Mouse (Mus musculus): Measurements from ENCODE around the gene Tm6sf1. TPM values are rescaled to one million over a fixed set of nuclear protein-coding genes. Genes with fewer than 3 reads are reported as not detected.
A peak's percentile ranks its signal among the peaks of the same experiment; 100 is the strongest.

Tm6sf1 gene
- polyA plus RNA-seq, 1 experiment = 2.0 TPM

DNA sequence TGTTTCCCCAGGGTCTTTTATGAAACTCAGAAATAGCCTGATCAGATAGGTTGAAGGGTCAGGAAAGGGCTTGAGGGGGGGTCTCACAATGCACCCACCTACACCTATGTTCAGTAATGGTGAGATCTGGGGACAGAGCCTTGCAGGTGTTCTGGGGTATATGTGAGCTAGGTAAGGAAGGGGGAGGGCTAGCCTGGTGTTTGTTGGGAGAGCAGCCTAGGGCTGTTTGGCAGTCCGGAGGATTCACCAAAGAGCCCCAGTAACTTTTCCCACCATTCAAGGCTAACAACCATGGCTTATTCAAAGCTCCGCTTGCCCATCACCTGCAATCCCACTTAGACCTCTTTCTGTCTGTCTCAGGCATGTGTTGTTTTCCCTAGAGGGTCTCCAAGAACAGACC lies 2.7 kb downstream of the Tm6sf1 start:
- TF ChIP-seq CTCF (IDR thresholded peaks at IDR 0.05; ENCODE audit: borderline replicate concordance, insufficient read depth, low read length) (no peak), POLR2A (IDR thresholded peaks at IDR 0.05; ENCODE audit: low read depth, low read length) (no peak)
- no peak overlapping the region for H3K27ac ChIP-seq (ENCODE audit: insufficient read depth, low read length)
- H3K4me3 ChIP-seq (ENCODE audit: insufficient read depth, low read length) = no peak overlapping the region
- H3K4me1 ChIP-seq (ENCODE audit: control insufficient read depth, insufficient read depth, low read length) = no peaks in the 10 kb centered on the region

DNA sequence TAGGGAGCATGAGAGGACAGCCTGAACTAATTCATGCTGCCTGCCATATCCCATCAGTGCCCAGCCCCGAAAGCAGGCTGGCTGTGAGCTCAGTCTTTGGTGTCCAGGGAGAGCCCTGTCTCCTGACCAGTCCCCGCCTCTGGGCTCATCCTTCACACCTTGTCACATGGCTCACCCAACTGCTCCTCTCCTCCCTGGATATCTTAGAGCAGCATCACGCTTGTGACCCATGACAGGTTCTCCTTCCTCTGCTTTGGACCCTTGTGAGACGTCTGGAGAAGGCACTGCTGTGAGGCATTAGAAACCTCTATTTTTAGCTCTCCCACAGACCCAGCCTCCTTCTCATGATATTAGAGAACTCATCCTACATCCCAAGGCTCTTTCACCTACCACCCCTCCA lies 3.1 kb downstream of the Tm6sf1 start:
- no peaks in the 10 kb centered on the region for H3K4me1 ChIP-seq (ENCODE audit: control insufficient read depth, insufficient read depth, low read length)
- TF ChIP-seq POLR2A (IDR thresholded peaks at IDR 0.05; ENCODE audit: low read depth, low read length) = no peak
- no peak for TF ChIP-seq CTCF (IDR thresholded peaks at IDR 0.05; ENCODE audit: borderline replicate concordance, insufficient read depth, low read length)
- H3K27ac ChIP-seq (ENCODE audit: insufficient read depth, low read length) = no peak overlapping the region
- H3K4me3 ChIP-seq (ENCODE audit: insufficient read depth, low read length) = no peak overlapping the region

DNA sequence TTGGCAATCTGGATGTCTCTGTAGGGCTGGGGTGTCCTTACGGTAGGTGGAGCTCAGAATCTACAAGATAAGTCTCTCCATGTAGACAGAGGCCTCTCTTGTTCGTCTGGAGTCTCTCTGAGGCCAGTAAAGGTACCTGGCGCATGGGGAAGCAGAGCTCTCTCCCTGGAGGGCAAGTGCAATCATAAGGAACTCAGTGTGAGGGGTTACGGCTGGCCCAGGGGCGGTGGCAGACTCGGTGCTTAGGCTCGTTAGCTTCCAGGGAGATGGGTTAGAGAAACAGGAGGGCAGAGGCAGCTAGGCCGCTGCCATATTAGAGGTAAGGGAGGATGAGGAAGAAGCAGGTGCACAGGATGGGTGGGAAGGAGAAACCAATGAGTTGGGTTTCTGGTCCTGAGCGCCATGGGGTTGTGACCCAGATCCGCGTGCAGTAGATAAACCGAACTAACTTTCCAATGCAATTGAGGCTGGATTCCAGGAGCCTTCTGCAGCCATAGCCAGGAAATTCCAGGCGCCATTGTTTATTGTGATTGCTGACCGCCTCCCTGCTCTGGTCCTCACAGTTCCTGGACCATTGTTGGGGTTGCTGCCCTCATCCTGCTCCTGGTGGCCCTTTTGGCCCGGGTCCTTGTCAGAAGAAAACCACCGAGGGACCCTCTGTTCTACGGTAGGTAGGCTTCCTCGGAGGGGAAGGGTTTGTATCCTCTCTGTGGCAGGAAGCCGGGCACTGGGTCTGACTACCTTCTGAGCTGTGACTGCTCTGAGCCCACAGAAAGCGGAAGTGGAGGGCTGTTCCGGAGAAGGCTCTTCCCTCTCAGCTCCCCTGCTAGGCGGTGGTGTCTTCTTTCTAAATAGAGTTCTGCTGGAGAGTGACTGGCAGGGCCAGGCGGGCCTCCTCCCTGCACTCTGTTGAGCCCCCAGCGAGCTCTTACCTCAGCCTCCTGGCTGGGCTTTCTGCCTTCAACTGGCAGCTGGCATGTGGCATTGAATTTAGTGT lies 4.1 kb downstream of the Tm6sf1 start:
- Histone ChIP-seq H3K4me3 (ENCODE audit: insufficient read depth, low read length) (no peak overlapping the region), H3K27ac (ENCODE audit: insufficient read depth, low read length) (no peak overlapping the region), H3K4me1 (ENCODE audit: control insufficient read depth, insufficient read depth, low read length) (no peaks in the 10 kb centered on the region)
- no peak for TF ChIP-seq POLR2A (IDR thresholded peaks at IDR 0.05; ENCODE audit: low read depth, low read length)

DNA sequence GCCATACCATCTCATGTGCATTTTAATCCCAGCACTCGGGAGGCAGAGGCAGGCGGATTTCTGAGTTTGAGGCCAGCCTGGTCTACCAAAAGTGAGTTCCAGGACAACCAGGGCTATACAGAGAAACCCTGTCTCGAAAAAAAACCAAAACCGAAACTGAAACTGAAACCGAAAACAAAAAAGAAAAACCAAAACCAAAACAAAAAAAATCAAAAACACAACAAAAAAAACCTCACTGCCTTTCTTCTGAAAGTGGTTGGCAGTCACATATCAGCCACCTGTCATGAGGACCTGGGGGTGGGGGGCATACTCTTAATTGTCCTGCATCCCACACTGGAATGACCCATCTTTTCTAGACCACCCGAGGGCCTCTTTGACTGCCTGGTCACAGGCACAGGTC lies 5.8 kb downstream of the Tm6sf1 start:
- no peak overlapping the region for H3K27ac ChIP-seq (ENCODE audit: insufficient read depth, low read length)
- no peak overlapping the region for H3K4me3 ChIP-seq (ENCODE audit: insufficient read depth, low read length)
- no peaks in the 10 kb centered on the region for H3K4me1 ChIP-seq (ENCODE audit: control insufficient read depth, insufficient read depth, low read length)
- no peak for TF ChIP-seq POLR2A (IDR thresholded peaks at IDR 0.05; ENCODE audit: low read depth, low read length)
- no peak for TF ChIP-seq CTCF (IDR thresholded peaks at IDR 0.05; ENCODE audit: borderline replicate concordance, insufficient read depth, low read length)

DNA sequence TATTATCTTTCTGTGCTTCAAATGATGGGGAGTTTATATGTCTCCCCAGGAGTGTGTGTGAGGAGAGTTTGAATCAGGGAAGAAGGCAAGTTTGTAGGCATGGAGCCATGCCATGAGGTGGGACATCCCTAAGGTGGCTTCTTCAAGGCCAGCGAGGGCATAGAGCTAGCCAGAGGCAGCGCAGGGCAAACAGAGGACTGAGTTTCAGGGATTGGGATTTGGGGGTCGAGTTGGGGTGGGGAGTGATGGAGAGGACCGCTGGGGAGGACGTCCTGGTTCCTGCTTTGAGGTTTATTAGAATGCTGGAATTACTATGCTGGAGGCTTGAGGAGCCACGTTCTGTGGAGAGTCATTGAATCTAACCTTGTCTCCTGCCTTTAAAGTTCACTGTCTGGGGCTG lies 7.1 kb downstream of the Tm6sf1 start:
- Histone ChIP-seq H3K4me3 (ENCODE audit: insufficient read depth, low read length) (no peak overlapping the region), H3K27ac (ENCODE audit: insufficient read depth, low read length) (no peak overlapping the region), H3K4me1 (ENCODE audit: control insufficient read depth, insufficient read depth, low read length) (no peaks in the 10 kb centered on the region)
- TF ChIP-seq CTCF (IDR thresholded peaks at IDR 0.05; ENCODE audit: borderline replicate concordance, insufficient read depth, low read length) (no peak), POLR2A (IDR thresholded peaks at IDR 0.05; ENCODE audit: low read depth, low read length) (no peak)

DNA sequence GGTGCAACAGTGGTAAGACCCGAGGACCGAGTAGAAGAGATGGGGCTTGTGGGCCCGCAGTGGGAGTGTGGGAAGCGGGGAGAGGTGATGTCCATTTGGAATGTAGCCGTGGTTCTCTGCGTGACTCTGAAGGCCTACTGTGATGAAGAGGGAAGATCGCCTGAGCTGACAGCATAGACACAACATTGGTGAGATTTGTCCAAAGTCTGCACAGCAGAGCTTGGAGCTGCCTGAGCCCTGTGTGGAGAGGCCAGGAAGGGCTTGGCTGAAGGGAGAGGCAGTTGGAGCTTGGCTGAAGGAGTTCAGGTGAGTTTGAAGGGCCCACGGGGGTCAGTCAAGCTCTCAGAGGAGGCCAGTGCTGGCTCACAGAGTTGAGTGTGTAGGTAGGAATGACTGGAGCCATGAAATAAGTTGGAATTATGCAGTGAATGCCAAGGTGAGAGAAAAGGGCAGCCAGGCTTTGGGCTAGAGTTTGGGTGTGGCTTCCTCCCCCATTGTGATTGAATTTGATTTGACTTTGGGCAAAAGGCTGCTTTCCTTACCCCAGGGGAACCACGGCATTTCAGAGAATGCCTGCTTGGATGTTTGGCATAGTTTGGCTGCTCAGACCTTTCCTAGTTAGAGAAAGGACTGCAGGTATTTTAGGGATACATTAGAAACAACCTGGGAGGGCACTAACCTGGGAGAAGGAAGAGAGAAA lies 8.6 kb downstream of the Tm6sf1 start:
- TF ChIP-seq CTCF (IDR thresholded peaks at IDR 0.05; ENCODE audit: borderline replicate concordance, insufficient read depth, low read length) (no peak), POLR2A (IDR thresholded peaks at IDR 0.05; ENCODE audit: low read depth, low read length) (no peak)
- Histone ChIP-seq H3K4me1 (ENCODE audit: control insufficient read depth, insufficient read depth, low read length) (no peaks in the 10 kb centered on the region), H3K27ac (ENCODE audit: insufficient read depth, low read length) (no peak overlapping the region), H3K4me3 (ENCODE audit: insufficient read depth, low read length) (no peak overlapping the region)

DNA sequence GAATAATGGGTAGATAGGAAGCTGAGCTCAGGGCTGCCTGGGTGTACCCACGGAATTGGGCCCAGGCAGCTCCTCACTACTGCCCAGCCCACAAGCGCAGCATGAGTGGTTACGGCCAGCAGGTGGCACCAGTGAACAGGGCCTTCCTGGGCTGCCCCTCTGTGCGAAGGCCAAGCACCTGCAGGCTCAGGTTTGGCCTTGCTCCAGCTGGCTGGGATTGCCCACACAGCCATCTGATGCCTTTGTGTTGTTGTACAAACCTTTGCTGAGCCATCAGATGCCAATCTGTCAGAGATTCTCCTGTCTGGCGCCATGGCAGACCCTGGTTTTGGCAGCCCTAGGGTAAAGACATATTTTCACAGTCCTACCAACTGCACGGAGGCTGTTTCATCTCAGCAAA lies 9.4 kb downstream of the Tm6sf1 start:
- no peak overlapping the region for H3K4me3 ChIP-seq (ENCODE audit: insufficient read depth, low read length)
- H3K4me1 ChIP-seq (ENCODE audit: control insufficient read depth, insufficient read depth, low read length) = no peaks in the 10 kb centered on the region
- H3K27ac ChIP-seq (ENCODE audit: insufficient read depth, low read length) = no peak overlapping the region
- TF ChIP-seq POLR2A (IDR thresholded peaks at IDR 0.05; ENCODE audit: low read depth, low read length) (no peak), CTCF (IDR thresholded peaks at IDR 0.05; ENCODE audit: borderline replicate concordance, insufficient read depth, low read length) (peak; percentile 96)

DNA sequence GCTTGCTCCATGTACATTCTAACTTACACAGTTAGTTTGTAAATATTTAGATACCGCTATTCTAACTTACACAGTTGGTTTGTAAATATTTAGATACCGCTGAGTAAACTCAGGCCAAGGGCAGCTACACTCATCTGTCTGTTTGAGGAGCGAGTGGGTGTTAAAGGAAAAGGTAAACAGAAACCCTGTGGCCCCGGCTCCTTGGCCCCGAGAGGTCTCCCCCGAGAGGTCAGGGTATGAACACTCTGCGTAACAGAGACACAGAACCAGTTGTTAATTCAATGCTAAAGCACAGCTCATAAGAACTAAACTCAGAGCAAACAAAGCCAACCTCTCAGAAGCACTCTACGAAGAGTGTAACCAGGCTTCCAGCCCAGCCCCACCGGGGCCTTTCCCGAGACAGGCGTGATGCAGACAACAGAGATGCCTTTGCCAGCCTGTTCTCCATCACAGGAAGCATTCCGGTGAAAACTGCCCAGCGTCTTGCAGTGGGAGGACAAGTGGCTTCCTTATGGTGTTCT lies 13.8 kb downstream of the Tm6sf1 start:
- H3K4me1 ChIP-seq (ENCODE audit: control insufficient read depth, insufficient read depth, low read length) = no peaks in the 10 kb centered on the region; the same call in 1 of the 2 replicates
- TF ChIP-seq CTCF (IDR thresholded peaks at IDR 0.05; ENCODE audit: borderline replicate concordance, insufficient read depth, low read length) (no peak), POLR2A (IDR thresholded peaks at IDR 0.05; ENCODE audit: low read depth, low read length) (no peak)
- H3K4me3 ChIP-seq (ENCODE audit: insufficient read depth, low read length) = no peak overlapping the region
- H3K27ac ChIP-seq (ENCODE audit: insufficient read depth, low read length) = no peak overlapping the region

DNA sequence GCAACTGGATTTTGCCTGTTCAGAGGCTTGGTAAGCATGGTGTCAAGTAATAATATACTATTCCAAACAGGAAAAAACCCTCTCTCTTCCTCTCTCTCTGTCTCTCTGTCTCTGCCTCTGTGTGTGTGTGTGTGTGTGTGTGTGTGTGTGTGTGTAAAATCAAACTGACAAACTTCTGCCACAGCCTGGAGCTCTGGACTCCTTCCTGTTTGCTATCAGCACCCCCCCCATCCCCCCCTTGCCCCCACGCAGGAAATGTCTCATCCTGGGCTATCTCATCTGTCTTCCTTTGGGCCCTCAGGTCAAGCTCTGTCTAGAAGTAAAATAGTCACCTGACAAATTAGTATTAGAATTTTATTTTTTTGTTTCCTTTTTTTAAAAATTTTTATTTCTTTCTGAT lies 15.0 kb downstream of the Tm6sf1 start:
- H3K27ac ChIP-seq (ENCODE audit: insufficient read depth, low read length) = no peak overlapping the region
- H3K4me1 ChIP-seq (ENCODE audit: control insufficient read depth, insufficient read depth, low read length) = no peaks in the 10 kb centered on the region; the same call in 1 of the 2 replicates
- TF ChIP-seq CTCF (IDR thresholded peaks at IDR 0.05; ENCODE audit: borderline replicate concordance, insufficient read depth, low read length) = no peak
- no peak for TF ChIP-seq POLR2A (IDR thresholded peaks at IDR 0.05; ENCODE audit: low read depth, low read length)
- H3K4me3 ChIP-seq (ENCODE audit: insufficient read depth, low read length) = no peak overlapping the region

DNA sequence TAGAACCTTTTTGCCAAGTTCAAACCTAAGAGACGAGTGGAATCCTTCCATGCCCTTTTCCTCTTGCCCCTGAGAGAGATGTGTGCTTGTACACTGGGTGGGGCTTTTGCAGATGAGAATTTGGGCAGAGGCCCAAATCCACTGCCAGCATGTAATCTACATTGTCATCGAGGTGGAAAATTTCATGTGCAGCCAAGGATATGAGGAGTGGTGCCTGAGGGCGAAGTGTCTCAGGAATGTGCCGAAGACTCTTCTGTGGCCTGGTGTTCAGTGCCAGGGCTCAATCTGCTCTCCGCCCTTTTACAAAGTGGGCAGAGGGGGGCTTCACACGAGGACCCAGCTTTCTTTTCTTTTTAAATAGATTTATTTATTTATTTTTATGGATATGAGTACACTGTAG lies 15.8 kb downstream of the Tm6sf1 start:
- Histone ChIP-seq H3K4me1 (ENCODE audit: control insufficient read depth, insufficient read depth, low read length) (no peaks in the 10 kb centered on the region; the same call in 1 of the 2 replicates), H3K4me3 (ENCODE audit: insufficient read depth, low read length) (no peak overlapping the region), H3K27ac (ENCODE audit: insufficient read depth, low read length) (no peak overlapping the region)
- TF ChIP-seq CTCF (IDR thresholded peaks at IDR 0.05; ENCODE audit: borderline replicate concordance, insufficient read depth, low read length) (no peak), POLR2A (IDR thresholded peaks at IDR 0.05; ENCODE audit: low read depth, low read length) (no peak)
